Mouse (Mus musculus) midbrain, embryonic 10.5 days (tissue): ENCODE results near the gene Ttc7b. TPM values are rescaled to one million over a fixed set of nuclear protein-coding genes. Genes with fewer than 3 reads are reported as not detected.

ENCODE experiments used
- DNase-seq: peaks from one replicate; pipeline ENCODE4 v3.0.0-alpha.2; 2017; ENCODE audit warnings: low spot score
- H3K27ac ChIP-seq: fragments of 300-500 bp; sonication (generic); replicated peaks from 2 replicates; pipeline ENCODE4 v1.5.1; 2016; ENCODE audit warnings: mild to moderate bottlenecking
- H3K27me3 ChIP-seq: fragments of 300-500 bp; sonication (generic); 2 replicates; pipeline ENCODE4 v1.6.1; 2016; ENCODE audit warnings: low read depth, mild to moderate bottlenecking; ENCODE audit not compliant: poor library complexity, severe bottlenecking
- H3K36me3 ChIP-seq: fragments of 300-500 bp; sonication (generic); 2 replicates; pipeline ENCODE4 v1.6.1; 2016; ENCODE audit warnings: mild to moderate bottlenecking, moderate library complexity
- H3K4me1 ChIP-seq: fragments of 300-500 bp; sonication (generic); 2 replicates; pipeline ENCODE4 v1.6.1; 2016
- H3K4me3 ChIP-seq: fragments of 300-500 bp; sonication (generic); 2 replicates; pipeline ENCODE4 v1.5.1; 2016; ENCODE audit warnings: mild to moderate bottlenecking, moderate library complexity
- H3K9me3 ChIP-seq: fragments of 300-500 bp; sonication (generic); replicated peaks from 2 replicates; pipeline ENCODE4 v1.6.1; 2016; ENCODE audit warnings: mild to moderate bottlenecking
- WGBS: fragments of 180-500 bp; shearing (Covaris S2); methylation state at CpG from one replicate; pipeline ENCODE4 v1.1.7; 2016; 5-methylcytosine and 5-hydroxymethylcytosine counted together
- polyA plus RNA-seq: library from polyadenylated mRNA; unstranded; fragments of >200 nt; fragmentation: Nextera tagmentation; extraction: Ambion mirVana; gene quantifications from 2 replicates; pipeline ENCODE4 v1.2.1, GENCODE M21; 2016

The Ttc7b gene
- polyA plus RNA-seq, 1 experiment from 2014 or later = 5.2 TPM

GRCm38 (mm10) chr12:100408714-100409113 is 111.9 kb downstream of the Ttc7b start:
- Histone ChIP-seq H3K27ac (0 out of 2 replicates have a peak overlapping the region, but pooled peaks have one; percentile 17), H3K27me3 (no peaks in the 10 kb centered on the region), H3K9me3 (no peaks in the 10 kb centered on the region), H3K4me3 (no peak overlapping the region), H3K36me3 (peaks cover 18% of the 10 kb centered on the region), H3K4me1 (peaks cover 26% of the 10 kb centered on the region)
- no peak for DNase-seq
- 84% methylated on average over 11 of the region's 11 CpGs for WGBS

GRCm38 (mm10) chr12:100408143-100408542 is 112.5 kb downstream of the Ttc7b start:
- 67% methylated on average over 8 of the region's 8 CpGs for WGBS
- Histone ChIP-seq H3K4me1 (peaks cover 26% of the 10 kb centered on the region), H3K36me3 (peaks cover 17% of the 10 kb centered on the region), H3K4me3 (no peak overlapping the region), H3K27ac (peak overlapping the region; percentile 17; the same call in 1 of the 2 replicates), H3K27me3 (no peaks in the 10 kb centered on the region), H3K9me3 (no peaks in the 10 kb centered on the region)
- no peak for DNase-seq

- WGBS = 52% methylated on average over 7 of the region's 7 CpGs
- Histone ChIP-seq H3K4me3 (no peak overlapping the region), H3K9me3 (no peaks in the 10 kb centered on the region), H3K27ac (no peak overlapping the region), H3K4me1 (peaks cover 26% of the 10 kb centered on the region), H3K27me3 (no peaks in the 10 kb centered on the region), H3K36me3 (peaks cover 18% of the 10 kb centered on the region)
- DNase-seq = no peak
These were observed 113.3 kb downstream of the Ttc7b start for GRCm38 (mm10) chr12:100407371-100407770.

GRCm38 (mm10) chr12:100406094-100406493 is 114.5 kb downstream of the Ttc7b start:
- Histone ChIP-seq H3K9me3 (no peaks in the 10 kb centered on the region), H3K27ac (no peak overlapping the region), H3K27me3 (no peaks in the 10 kb centered on the region), H3K4me3 (no peak overlapping the region), H3K36me3 (peaks cover 29% of the 10 kb centered on the region), H3K4me1 (peaks cover 26% of the 10 kb centered on the region)
- DNase-seq = no peak
- WGBS = 86% methylated on average over 11 of the region's 11 CpGs

DNA sequence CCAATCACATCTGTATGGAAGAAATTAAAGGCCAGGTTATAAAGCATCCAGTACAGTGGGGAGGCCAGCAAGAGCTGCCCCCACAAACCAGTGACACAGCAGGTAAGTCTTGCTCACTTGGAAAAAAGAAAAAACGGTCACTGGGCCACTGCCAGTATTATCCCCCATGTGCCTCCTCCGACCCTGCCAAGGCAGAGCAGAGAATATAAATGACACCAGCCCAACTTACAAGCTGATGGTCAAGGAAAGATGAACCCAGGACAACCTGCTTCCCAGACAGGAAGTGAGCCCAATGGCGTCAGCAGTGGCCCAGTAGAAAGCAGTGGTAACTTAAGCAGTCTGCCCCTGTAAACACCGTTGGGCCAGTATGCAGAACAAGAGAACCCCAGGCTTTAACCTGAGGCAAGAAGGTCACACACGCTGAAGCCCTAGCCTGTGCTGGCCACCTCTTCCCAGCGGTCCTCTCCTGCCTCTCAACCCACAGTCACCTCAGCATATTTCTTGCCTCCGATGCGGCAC is 115.1 kb downstream of the Ttc7b start:
- H3K4me1 ChIP-seq = peaks cover 26% of the 10 kb centered on the region
- H3K36me3 ChIP-seq = peaks cover 34% of the 10 kb centered on the region
- 90% methylated on average over 8 of the region's 8 CpGs for WGBS
- no peak for DNase-seq
- H3K9me3 ChIP-seq = no peaks in the 10 kb centered on the region
- H3K27ac ChIP-seq = no peak overlapping the region
- no peaks in the 10 kb centered on the region for H3K27me3 ChIP-seq
- H3K4me3 ChIP-seq = no peak overlapping the region

- no peak overlapping the region for H3K27ac ChIP-seq
- peaks cover 42% of the 10 kb centered on the region for H3K36me3 ChIP-seq
- H3K4me1 ChIP-seq = peaks cover 24% of the 10 kb centered on the region
- no peak for DNase-seq
- no peaks in the 10 kb centered on the region for H3K9me3 ChIP-seq
- H3K27me3 ChIP-seq = no peaks in the 10 kb centered on the region
- H3K4me3 ChIP-seq = no peak overlapping the region
- 90% methylated on average over 3 of the region's 3 CpGs for WGBS
These were observed 116.2 kb downstream of the Ttc7b start for GRCm38 (mm10) chr12:100404430-100404829.

DNA sequence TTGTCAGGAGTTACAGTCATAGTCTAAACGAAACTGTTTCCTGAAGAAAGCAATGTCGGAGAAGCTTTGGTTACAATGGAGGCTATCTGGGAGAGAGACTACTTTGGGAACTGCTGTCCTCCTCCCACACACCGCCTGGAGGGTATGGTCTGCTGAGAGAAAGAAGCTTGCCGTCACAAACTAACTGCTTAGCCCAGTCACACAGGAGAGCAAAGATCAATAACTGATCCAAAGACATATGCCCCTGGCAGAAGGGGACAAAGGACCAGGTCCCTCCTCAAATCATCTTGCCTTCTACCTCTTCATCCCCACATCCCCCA is 117.7 kb downstream of the Ttc7b start:
- DNase-seq = no peak
- H3K4me3 ChIP-seq = no peak overlapping the region
- 89% methylated on average over 4 of the region's 4 CpGs for WGBS
- peaks cover 51% of the 10 kb centered on the region for H3K36me3 ChIP-seq
- no peaks in the 10 kb centered on the region for H3K9me3 ChIP-seq
- no peaks in the 10 kb centered on the region for H3K27me3 ChIP-seq
- peaks cover 15% of the 10 kb centered on the region for H3K4me1 ChIP-seq
- no peak overlapping the region for H3K27ac ChIP-seq

- H3K36me3 ChIP-seq = peaks cover 51% of the 10 kb centered on the region
- WGBS = 91% methylated on average over 10 of the region's 10 CpGs
- no peak overlapping the region for H3K27ac ChIP-seq
- H3K4me1 ChIP-seq = peaks cover 10% of the 10 kb centered on the region
- DNase-seq = no peak
- no peaks in the 10 kb centered on the region for H3K27me3 ChIP-seq
- no peak overlapping the region for H3K4me3 ChIP-seq
- no peaks in the 10 kb centered on the region for H3K9me3 ChIP-seq
These were observed 118.2 kb downstream of the Ttc7b start for GRCm38 (mm10) chr12:100402296-100403004.

- no peak for DNase-seq
- peaks cover 6% of the 10 kb centered on the region for H3K4me1 ChIP-seq
- H3K36me3 ChIP-seq = peaks cover 54% of the 10 kb centered on the region
- WGBS = 90% methylated on average over 3 of the region's 3 CpGs
- no peaks in the 10 kb centered on the region for H3K27me3 ChIP-seq
- no peaks in the 10 kb centered on the region for H3K9me3 ChIP-seq
- no peak overlapping the region for H3K4me3 ChIP-seq
- no peak overlapping the region for H3K27ac ChIP-seq
These were observed 120.5 kb downstream of the Ttc7b start for GRCm38 (mm10) chr12:100400119-100400518.

GRCm38 (mm10) chr12:100399126-100399727 is 121.4 kb downstream of the Ttc7b start:
- 91% methylated on average over 5 of the region's 5 CpGs for WGBS
- Histone ChIP-seq H3K27me3 (no peaks in the 10 kb centered on the region), H3K36me3 (peaks cover 63% of the 10 kb centered on the region), H3K4me3 (no peak overlapping the region), H3K27ac (no peak overlapping the region), H3K9me3 (0 out of 2 replicates have a peak, but pooled peaks cover 2% of the 10 kb centered on the region), H3K4me1 (peaks cover 6% of the 10 kb centered on the region)
- DNase-seq = no peak

GRCm38 (mm10) chr12:100398268-100398943 is 122.2 kb downstream of the Ttc7b start:
- peaks cover 6% of the 10 kb centered on the region for H3K4me1 ChIP-seq
- no peak overlapping the region for H3K4me3 ChIP-seq
- DNase-seq = no peak
- 83% methylated on average over 8 of the region's 8 CpGs for WGBS
- H3K9me3 ChIP-seq = 0 out of 2 replicates have a peak, but pooled peaks cover 2% of the 10 kb centered on the region
- H3K27me3 ChIP-seq = no peaks in the 10 kb centered on the region
- peaks cover 65% of the 10 kb centered on the region for H3K36me3 ChIP-seq
- H3K27ac ChIP-seq = no peak overlapping the region

DNA sequence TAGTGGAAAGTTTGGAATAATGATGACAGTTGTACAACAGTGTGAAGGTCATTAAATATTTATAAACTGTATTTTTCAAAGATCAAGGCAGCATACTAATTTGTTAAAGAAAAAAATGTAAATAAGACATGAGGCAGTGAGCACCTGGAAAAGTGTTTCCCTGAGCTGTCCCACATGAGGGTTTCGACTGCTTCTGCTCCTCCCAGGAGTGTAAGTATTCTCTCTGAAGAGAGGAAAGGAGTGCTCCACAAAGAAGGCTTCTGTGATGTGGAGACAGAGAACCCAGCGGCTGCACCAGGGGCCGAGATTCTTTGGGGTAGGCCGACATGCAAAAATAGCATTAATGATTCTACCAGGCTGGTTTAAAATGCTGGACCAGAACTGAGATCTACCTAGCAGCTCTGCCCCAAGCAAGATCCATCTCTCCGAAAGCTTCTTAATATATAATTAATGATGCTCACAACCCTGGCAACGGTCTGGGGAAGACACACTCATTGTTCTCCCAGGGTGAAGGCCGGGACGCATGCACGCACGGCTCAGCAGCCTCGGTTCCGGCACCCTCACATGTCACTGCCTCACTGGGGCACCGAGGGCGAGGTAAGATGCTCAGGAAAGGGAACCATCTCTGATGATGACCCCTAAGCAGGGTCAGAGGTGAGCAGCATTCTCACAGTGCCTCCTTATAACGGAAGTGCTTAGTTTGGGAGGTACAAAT is 123.0 kb downstream of the Ttc7b start:
- H3K27ac ChIP-seq = no peak overlapping the region
- WGBS = 91% methylated on average over 15 of the region's 15 CpGs

More for the DNA sequence above, 123.0 kb downstream of the Ttc7b start:
- H3K27me3 ChIP-seq = no peaks in the 10 kb centered on the region
- DNase-seq = no peak
- no peak overlapping the region for H3K4me3 ChIP-seq
- H3K9me3 ChIP-seq = 0 out of 2 replicates have a peak, but pooled peaks cover 2% of the 10 kb centered on the region
- peaks cover 57% of the 10 kb centered on the region for H3K36me3 ChIP-seq
- peaks cover 6% of the 10 kb centered on the region for H3K4me1 ChIP-seq
